Mouse (Mus musculus) ES-Bruce4 (cell line): Measurements from ENCODE around the gene Msantd2.

Experiments
- CTCF ChIP-seq: IDR thresholded peaks from one replicate; pipeline ENCODE4 v1.8.1; 2011; ENCODE audit warnings: low read depth, low read length
- EP300 ChIP-seq: IDR thresholded peaks from 2 replicates; pipeline ENCODE4 v1.6.1; 2011; ENCODE audit warnings: low read depth, low read length; ENCODE audit not compliant: insufficient read depth
- POLR2A ChIP-seq: IDR thresholded peaks from one replicate; pipeline ENCODE4 v1.8.1; 2011; ENCODE audit warnings: low read length; ENCODE audit not compliant: insufficient read depth

DNA sequence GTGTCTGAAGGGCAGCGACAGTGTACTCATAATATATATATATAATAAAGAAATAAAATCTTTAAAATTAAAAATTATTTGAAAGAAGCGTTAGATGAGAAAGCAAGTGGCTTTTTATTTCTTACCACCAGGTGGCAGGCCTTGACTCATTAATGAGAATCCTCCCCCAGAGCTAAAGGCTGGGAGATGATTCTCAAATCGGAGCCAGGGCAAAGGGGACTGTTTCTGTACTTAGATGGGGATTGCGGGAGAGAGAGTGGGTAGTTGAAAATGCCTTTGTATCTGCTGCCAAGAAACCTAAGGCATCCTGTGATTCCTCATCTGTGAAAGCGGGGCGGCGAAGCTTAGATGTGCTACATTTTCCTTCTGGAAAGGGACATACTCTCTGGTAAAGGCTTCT, 26.4 kb upstream of the Msantd2 start:
- TF ChIP-seq CTCF (no peak), POLR2A (no peak), EP300 (no peak)
